Mouse (Mus musculus) spleen, adult 2 months (tissue): ENCODE results near the gene Slc26a8. TPM values are rescaled to one million over a fixed set of nuclear protein-coding genes. Genes with fewer than 3 reads are reported as not detected.

ENCODE experiments used
- DNase-seq, 2 experiments: peaks; one replicate each; pipeline versions ENCODE4 v3.0.0 to v3.0.0-alpha.2; 2012 to 2021; ENCODE audit warnings: low spot score in 2 of 2, low read depth in 1 of 2
- H3K27ac ChIP-seq: fragments of 200-500 bp; 2 replicates; pipeline ENCODE4 v1.5.1; 2012; ENCODE audit warnings: low read length, inconsistent platforms; ENCODE audit not compliant: insufficient read depth
- H3K27me3 ChIP-seq: fragments of 200-500 bp; 2 replicates; pipeline ENCODE4 v1.6.1; 2012; ENCODE audit warnings: mild to moderate bottlenecking, moderate library complexity, low read length, inconsistent platforms; ENCODE audit not compliant: control insufficient read depth, insufficient read depth
- H3K36me3 ChIP-seq: fragments of 200-500 bp; 2 replicates; pipeline ENCODE4 v1.6.1; 2012; ENCODE audit warnings: mild to moderate bottlenecking, low read length, inconsistent platforms; ENCODE audit not compliant: control insufficient read depth, insufficient read depth
- H3K4me1 ChIP-seq: fragments of 200-500 bp; 2 replicates; pipeline ENCODE4 v1.6.1; 2011; ENCODE audit warnings: inconsistent platforms; ENCODE audit not compliant: control insufficient read depth, insufficient read depth, insufficient read length
- H3K4me3 ChIP-seq: fragments of 200-500 bp; 2 replicates; pipeline ENCODE4 v1.5.1; 2011; ENCODE audit warnings: mild to moderate bottlenecking, inconsistent platforms; ENCODE audit not compliant: insufficient read depth, insufficient read length; ENCODE audit errors: extremely low read depth
- CTCF ChIP-seq: fragments of 200-500 bp; IDR thresholded peaks from 2 replicates; pipeline ENCODE4 v1.5.1; 2011; ENCODE audit warnings: mild to moderate bottlenecking, inconsistent platforms; ENCODE audit not compliant: insufficient read depth, insufficient read length, insufficient replicate concordance; ENCODE audit errors: extremely low read depth
- POLR2A ChIP-seq: fragments of 200-500 bp; IDR thresholded peaks from 2 replicates; pipeline ENCODE4 v1.6.1; 2011; ENCODE audit warnings: low read depth, low read length, inconsistent platforms
- WGBS: fragments of 180-500 bp; shearing (Covaris S2); methylation state at CpG from one replicate; pipeline ENCODE4 v1.1.7; 2018; 5-methylcytosine and 5-hydroxymethylcytosine counted together
- polyA plus RNA-seq: library from polyadenylated mRNA; depleted of rRNA; stranded (reverse); fragments of >200 nt; gene quantifications from 2 replicates; pipeline ENCODE4 v1.2.3, GENCODE M21; 2012

The Slc26a8 gene
- polyA plus RNA-seq, 1 experiment = 0.40 TPM

DNA sequence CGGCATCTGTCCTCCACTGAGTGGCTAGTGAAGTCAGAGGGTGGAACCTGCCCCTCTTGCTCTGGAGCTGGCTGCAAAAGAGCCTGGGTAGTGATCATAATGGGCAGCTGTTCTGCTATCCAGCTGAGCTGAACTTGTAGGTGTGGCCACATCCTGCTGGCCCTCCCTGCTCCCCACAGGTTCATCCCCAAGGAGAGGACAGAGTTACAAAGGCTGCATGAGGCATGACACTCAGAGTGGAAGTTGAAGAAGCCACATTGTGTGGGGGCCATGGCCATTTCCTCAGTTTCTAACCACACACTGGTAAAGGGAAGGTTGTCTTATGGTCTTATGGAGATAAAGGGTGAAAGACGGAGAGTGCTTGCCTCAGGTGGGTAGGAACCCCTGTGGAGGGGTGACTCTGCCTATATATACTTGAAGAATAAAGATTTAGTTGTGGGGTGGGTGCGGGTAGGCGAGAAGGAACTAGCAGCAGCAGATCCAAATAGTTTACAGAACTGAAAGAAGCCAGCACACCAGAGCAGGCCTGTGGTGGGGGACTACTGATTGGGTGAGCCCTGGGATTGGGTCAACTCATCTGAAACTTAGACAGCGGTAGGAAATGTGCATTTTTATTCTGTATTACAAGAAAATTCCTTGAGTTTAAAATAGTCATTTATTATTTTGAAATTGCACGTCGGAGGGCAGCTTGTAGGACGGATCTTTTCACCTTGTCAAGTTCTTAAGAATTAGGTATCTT lies 19.7 kb upstream of the Slc26a8 start:
- peak overlapping the region; percentile 63 for H3K27ac ChIP-seq
- H3K4me3 ChIP-seq = no peak overlapping the region
- H3K36me3 ChIP-seq = peaks cover 7% of the 10 kb centered on the region; the same call in 1 of the 2 replicates
- H3K4me1 ChIP-seq = peaks cover 8% of the 10 kb centered on the region; the same call in 1 of the 2 replicates
- TF ChIP-seq CTCF (no peak), POLR2A (no peak)
- no peaks in the 10 kb centered on the region for H3K27me3 ChIP-seq
- DNase-seq = no peak
- 59% methylated on average over 8 of the region's 8 CpGs for WGBS

DNA sequence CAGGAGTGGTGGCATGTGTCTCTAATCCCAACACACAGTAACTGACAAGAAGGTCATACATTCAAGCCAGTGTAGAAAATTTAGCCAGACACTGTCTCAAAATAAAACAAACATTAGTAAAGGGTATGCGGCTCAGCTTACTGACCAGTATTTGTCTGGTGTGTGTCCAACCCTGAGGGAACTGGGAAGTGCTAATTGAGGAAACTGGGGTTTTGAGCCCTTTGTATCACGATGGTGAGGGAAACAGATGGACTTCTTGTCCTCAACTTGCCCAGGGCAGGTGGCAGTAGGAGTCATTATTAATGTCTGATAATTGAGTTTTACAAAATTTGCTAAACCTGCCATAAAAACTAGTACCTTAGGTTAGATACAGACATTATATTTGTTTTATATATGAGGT lies 19.0 kb upstream of the Slc26a8 start:
- Histone ChIP-seq H3K4me3 (no peak overlapping the region), H3K36me3 (peaks cover 3% of the 10 kb centered on the region; the same call in 1 of the 2 replicates), H3K4me1 (peaks cover 8% of the 10 kb centered on the region; the same call in 1 of the 2 replicates), H3K27me3 (no peaks in the 10 kb centered on the region), H3K27ac (no peak overlapping the region)
- 22% methylated on average over 2 of the region's 2 CpGs for WGBS
- DNase-seq = no peak
- TF ChIP-seq CTCF (no peak), POLR2A (no peak)

DNA sequence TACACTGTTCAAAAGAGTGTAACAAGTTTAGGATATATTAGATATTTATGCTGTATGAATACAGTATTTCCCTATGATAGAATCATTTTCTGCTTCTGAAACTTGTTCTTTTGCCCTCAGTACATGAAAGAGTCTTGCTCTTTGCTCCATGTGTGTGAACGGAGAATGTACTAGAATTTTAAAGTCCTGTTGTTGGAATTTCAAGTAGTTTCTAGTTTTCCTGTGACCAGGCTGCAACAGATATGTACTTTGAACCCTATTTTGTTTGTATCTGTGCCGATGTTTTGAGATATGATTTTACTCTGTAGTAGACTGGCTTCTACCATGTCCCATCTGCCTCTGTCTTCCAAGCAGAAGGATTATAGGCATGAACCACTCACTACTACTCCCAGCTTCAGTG lies 17.8 kb upstream of the Slc26a8 start:
- no peak overlapping the region for H3K4me3 ChIP-seq
- H3K4me1 ChIP-seq = peaks cover 8% of the 10 kb centered on the region
- H3K36me3 ChIP-seq = no peaks in the 10 kb centered on the region
- no peak overlapping the region for H3K27ac ChIP-seq
- 81% methylated on average over 2 of the region's 2 CpGs for WGBS
- no peaks in the 10 kb centered on the region for H3K27me3 ChIP-seq
- no peak for TF ChIP-seq CTCF
- DNase-seq = no peak

DNA sequence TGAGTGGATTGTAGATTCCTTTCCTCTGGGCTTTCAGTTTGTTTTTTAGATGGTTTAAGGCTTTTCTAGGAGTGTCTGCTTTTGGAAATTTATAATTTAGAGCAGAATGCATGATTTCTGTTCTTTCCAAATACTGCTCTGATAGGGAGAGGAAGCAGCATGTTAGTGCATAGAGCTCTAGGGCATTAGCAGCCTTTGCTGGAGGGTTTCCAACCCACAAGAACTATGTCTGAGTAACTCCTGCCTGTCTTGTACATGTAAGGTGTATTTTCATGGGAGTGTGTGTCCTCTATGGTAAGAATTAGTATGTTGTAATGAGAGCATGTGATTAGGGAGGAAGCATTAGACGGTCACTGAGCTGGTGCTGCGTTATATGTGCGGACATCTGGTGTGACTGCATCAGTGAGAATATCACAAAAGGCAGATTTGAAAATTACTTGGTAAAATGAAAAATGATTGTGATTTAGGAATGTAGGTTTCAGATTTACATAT lies 17.1 kb upstream of the Slc26a8 start:
- H3K36me3 ChIP-seq = no peaks in the 10 kb centered on the region
- 74% methylated on average over 3 of the region's 3 CpGs for WGBS
- H3K27ac ChIP-seq = no peak overlapping the region
- H3K4me1 ChIP-seq = peaks cover 6% of the 10 kb centered on the region
- no peaks in the 10 kb centered on the region for H3K27me3 ChIP-seq
- TF ChIP-seq POLR2A = no peak
- H3K4me3 ChIP-seq = no peak overlapping the region
- DNase-seq = no peak

DNA sequence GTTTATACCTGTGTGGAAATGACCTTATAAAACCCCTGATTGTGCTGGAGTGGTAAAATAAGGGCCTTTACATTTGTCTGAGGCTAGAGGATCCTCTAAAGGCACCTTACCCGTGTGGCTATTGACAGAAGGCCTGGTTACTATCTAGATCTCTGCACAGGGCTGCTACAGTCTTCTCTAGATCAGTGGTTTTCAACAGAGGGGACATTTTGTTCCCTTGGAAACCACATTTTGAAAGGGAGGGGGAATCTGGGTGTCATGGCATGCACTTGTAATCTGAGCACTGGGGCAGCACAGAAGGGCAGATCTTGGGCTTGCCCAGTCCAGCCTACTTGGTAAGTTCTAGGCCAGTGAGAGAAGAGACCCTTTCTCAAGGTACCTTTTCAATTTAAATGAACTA lies 16.7 kb upstream of the Slc26a8 start:
- Histone ChIP-seq H3K4me3 (no peak overlapping the region), H3K4me1 (peaks cover 8% of the 10 kb centered on the region), H3K27me3 (no peaks in the 10 kb centered on the region), H3K36me3 (no peaks in the 10 kb centered on the region), H3K27ac (no peak overlapping the region)
- 27% methylated on average over 1 of the region's 1 CpGs for WGBS
- DNase-seq = no peak
- no peak for TF ChIP-seq POLR2A
- no peak for TF ChIP-seq CTCF

DNA sequence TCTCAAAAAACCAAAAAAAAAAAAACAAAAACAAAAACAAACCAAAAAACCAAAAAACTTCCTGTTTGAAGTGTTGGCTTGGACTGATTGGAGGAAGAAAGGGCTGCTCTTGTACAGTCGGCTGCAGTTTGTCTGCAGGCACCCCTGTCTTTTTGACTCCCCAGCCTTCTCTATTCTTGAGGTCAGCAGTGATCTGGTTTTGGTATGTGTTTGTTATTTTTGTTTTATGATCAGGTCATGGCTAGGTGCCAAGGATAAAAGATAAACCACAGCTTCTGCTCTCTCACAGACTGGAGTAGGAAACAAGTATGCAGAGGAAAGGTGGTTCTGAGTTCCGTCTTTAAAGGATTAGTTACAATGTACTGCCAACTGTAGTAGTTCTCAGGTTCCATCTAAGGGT lies 12.6 kb upstream of the Slc26a8 start:
- no peak for DNase-seq
- H3K27me3 ChIP-seq = no peaks in the 10 kb centered on the region
- 42% methylated on average over 2 of the region's 2 CpGs for WGBS
- H3K4me3 ChIP-seq = no peak overlapping the region
- peaks cover 1% of the 10 kb centered on the region; the same call in 1 of the 2 replicates for H3K36me3 ChIP-seq
- peaks cover 13% of the 10 kb centered on the region for H3K4me1 ChIP-seq
- H3K27ac ChIP-seq = no peak overlapping the region; the same call in 1 of the 2 replicates
- TF ChIP-seq POLR2A = no peak
- TF ChIP-seq CTCF = no peak

DNA sequence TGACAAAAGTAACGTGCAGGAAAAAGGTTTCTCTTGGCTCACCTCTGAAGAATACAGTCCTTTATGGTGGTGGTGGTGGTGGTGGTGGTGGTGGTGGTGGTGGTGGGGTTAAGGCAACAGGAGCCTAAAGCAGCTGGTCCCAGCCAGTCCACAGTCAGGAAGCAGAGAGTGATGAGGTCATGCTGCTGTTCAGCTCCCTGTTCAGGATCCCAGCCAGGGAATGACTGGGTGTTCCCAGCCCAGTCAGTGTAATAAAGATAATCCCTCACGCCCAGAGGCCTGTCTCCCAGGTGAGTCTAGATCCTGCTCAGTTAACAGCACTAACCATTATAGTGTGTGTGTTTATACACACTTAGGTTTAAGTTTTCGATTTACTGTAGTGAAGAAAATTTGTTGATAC lies 11.7 kb upstream of the Slc26a8 start:
- H3K27me3 ChIP-seq = no peaks in the 10 kb centered on the region
- DNase-seq = no peak
- H3K4me1 ChIP-seq = peaks cover 18% of the 10 kb centered on the region
- TF ChIP-seq CTCF (no peak), POLR2A (no peak)
- H3K36me3 ChIP-seq = peaks cover 1% of the 10 kb centered on the region; the same call in 1 of the 2 replicates
- 71% methylated on average over 3 of the region's 3 CpGs for WGBS
- no peak overlapping the region for H3K27ac ChIP-seq
- no peak overlapping the region for H3K4me3 ChIP-seq
